Mouse (Mus musculus) gastrocnemius, postnatal 36 days (tissue): ENCODE data around the gene Vmn1r88. TPM values are rescaled to one million over a fixed set of nuclear protein-coding genes. Genes with fewer than 3 reads are reported as not detected.
"Not testable (repeated sequence)": the region's sequence is repeated elsewhere in the genome, so short reads cannot be mapped to it uniquely, and the experiment has no call there.

Experiments
- DNase-seq, 2 experiments: peaks; one replicate each; pipeline ENCODE4 v3.0.0; 2022
- intact Hi-C: fragments of 180-260 bp; cut with DNase I; formaldehyde crosslinking; loops from one replicate; pipeline ENCODE4 v1.15.1; 2025
- long read RNA-seq, 2 experiments: library from polyadenylated mRNA; stranded (forward); transcript quantifications; one replicate each; pipeline ENCODE4 v2.0.0; 2021
- total RNA-seq, 2 experiments: library from RNA; stranded (reverse); gene quantifications; 2 replicates each; pipeline ENCODE4 v1.2.3; 2021

Vmn1r88 gene
- under 1 TPM in 1 of 2 experiments, not detected in 1; 0.13 TPM for total RNA-seq
- long read RNA-seq, experiment 1: 0 reads
- long read RNA-seq, experiment 2: 0 reads

GRCm38 (mm10) chr7:13159268-13159667 lies at the start of gene Vmn1r88:
Vmn1r88 (plus strand) TSS chr7:13159568.
- intact Hi-C loops: no loop called here
- DNase-seq: no peak

DNA sequence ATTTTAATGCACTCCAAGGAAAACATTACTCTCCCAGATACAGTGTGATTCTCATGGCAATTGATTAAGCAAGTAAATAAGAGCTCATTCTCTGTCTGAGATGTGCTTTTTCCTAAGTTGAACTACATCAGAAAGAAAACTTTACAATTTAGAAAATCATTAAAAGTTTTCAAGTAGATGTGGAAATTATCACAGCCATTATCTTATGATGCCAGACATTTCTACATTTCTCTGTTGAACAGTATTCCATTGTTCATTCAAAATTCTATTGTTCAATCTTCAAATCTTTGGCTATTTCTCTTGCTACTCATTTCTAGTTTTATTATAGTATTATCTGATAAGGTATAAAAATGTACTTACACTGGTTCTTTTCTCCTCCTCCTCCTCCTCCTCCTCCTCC lies 39.6 kb upstream of the Vmn1r88 start, which contains the start of gene Vmn1r86:
TSS of gene Vmn1r86 (minus strand) at position 101 of the 400 bp plus-strand sequence.
- intact Hi-C loops: no loop called here
- no peak for DNase-seq

DNA sequence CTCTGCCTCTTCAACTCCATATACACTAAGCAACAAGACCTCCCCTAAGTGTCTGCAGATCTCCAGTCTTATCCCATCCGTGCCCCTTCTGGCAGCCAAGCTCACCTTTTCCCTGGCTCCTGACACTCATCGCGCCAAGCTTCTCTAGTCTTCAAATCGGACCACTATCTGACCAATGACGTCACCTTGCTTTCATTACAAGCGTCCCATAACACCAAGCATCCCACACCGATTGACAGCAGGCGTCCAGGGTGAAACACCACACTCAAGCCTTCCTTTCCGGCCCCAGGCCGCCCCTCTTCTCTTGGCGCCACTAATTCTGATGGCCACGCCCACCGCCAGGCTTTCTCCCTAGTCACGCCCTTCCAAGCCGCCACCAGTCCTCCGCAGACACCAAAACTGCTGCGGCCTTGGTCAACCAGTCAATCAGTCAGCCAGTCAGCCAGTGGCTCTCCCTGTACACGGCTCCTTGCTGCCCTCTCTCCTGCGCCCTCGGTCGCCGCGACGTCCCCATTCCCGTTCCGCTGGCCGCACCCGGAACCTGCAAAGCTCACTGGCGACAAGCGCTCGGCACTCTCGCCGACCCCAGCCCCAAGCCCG lies 35.7 kb upstream of the Vmn1r88 start:
- intact Hi-C loops, DNase-seq: not testable (repeated sequence)

GRCm38 (mm10) chr7:13131856-13132255 lies 27.5 kb upstream of the Vmn1r88 start:
- no peak for DNase-seq
- intact Hi-C loops: no loop called here

DNA sequence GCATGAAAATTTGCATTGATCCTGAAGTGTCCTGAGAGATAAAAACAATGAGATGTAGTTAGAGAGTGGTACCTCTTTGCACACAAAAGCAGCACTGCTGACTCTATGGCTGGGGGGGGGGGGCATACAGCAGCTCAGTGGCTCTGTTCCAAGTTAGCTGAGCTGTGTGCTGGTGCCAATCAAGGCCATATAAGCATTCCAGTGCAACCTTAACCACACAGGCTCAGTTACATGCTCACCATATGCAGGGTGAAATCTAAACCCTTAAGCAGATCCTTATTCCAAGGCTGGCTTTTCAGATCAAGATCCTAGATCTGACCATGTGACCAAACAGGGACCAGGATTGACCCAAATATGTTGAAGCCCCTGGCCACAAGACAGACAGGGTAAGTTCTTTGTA lies 22.0 kb upstream of the Vmn1r88 start:
- DNase-seq: no peak

GRCm38 (mm10) chr7:13140057-13140456 lies 19.3 kb upstream of the Vmn1r88 start, which contains the start of gene Vmn1r87:
Vmn1r87 (minus strand) TSS chr7:13140157.
- no peak for DNase-seq
- intact Hi-C loops: no loop called here

More for the DNA sequence above, 22.0 kb upstream of the Vmn1r88 start:
- intact Hi-C loops: no loop called here

DNA sequence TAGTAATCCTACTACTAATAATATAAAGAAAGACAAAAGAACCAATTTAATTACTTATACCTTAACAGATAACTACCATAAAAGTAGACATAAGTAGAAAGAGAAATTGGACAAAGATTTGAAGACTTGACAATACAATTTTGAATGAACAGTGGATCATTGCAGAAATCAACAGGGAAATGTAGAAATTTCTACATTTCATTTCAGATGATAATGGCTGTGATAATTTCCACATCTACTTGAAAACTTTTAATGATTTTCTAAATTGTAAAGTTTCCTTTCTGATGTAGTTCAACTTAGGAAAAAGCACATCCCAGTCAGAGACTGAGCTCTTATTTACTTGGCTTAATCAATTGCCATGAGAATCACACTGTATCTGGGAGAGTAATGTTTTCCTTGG lies 53.4 kb downstream of the Vmn1r88 start, which contains the start of gene Vmn1r89:
TSS of gene Vmn1r89 (plus strand) at position 301 of the 400 bp plus-strand sequence.
- intact Hi-C loops: no loop called here

More for the DNA sequence above, 53.4 kb downstream of the Vmn1r88 start, which contains the start of gene Vmn1r89:
- no peak for DNase-seq

Other genes with a start within 250 kb of the Vmn1r88 start
- 100 to 1,000 TPM; 473 to 557 TPM for gene Rps5, start 237.3 kb upstream of the Vmn1r88 start, total RNA-seq
- gene Rnf225, start 232.2 kb upstream of the Vmn1r88 start, total RNA-seq: under 1 TPM; 0.22 to 0.51 TPM
- gene Zfp324, start 193.7 kb upstream of the Vmn1r88 start, total RNA-seq: 1 to 10 TPM; 1.7 to 2.2 TPM
- 1 to 10 TPM; 1.7 to 2.5 TPM for gene Zfp446, start 181.7 kb upstream of the Vmn1r88 start, total RNA-seq
- not detected for gene Slc27a5, start 161.4 kb upstream of the Vmn1r88 start, total RNA-seq
- gene Trim28, start 160.5 kb upstream of the Vmn1r88 start, total RNA-seq: 10 to 100 TPM; 62.1 to 63.2 TPM
- gene Zbtb45, start 149.5 kb upstream of the Vmn1r88 start, total RNA-seq: 1 to 10 TPM; 3.9 to 4.0 TPM
- 10 to 100 TPM; 68.7 to 83.7 TPM for gene Chmp2a, start 124.8 kb upstream of the Vmn1r88 start, total RNA-seq
- gene Ube2m, start 121.3 kb upstream of the Vmn1r88 start, total RNA-seq: 100 to 1,000 TPM; 131 TPM
- gene Mzf1, start 104.8 kb upstream of the Vmn1r88 start, total RNA-seq: under 1 TPM; 0.57 to 0.74 TPM
- not detected for gene Vmn1r85, start 64.4 kb upstream of the Vmn1r88 start, total RNA-seq
- not detected for gene Vmn1r86, start 39.7 kb upstream of the Vmn1r88 start, total RNA-seq
- not detected for gene Vmn1r87, start 19.4 kb upstream of the Vmn1r88 start, total RNA-seq
- not detected for gene Vmn1r89, start 53.5 kb downstream of the Vmn1r88 start, total RNA-seq
- gene Lig1, start 117.7 kb downstream of the Vmn1r88 start, total RNA-seq: 1 to 10 TPM; 1.6 to 1.7 TPM
- 1 to 10 TPM; 9.0 to 9.8 TPM for gene Zswim9, start 119.2 kb downstream of the Vmn1r88 start, total RNA-seq
- gene Pla2g4c, start 165.1 kb downstream of the Vmn1r88 start, total RNA-seq: under 1 TPM; 0.08 to 0.12 TPM
- not detected for gene Cabp5, start 238.6 kb downstream of the Vmn1r88 start, total RNA-seq